Mouse (Mus musculus) activated CD4-positive, CD25-positive, alpha-beta regulatory T cell, adult 4 months (primary cell): ENCODE measurements around the gene Gm4301. TPM values are rescaled to one million over a fixed set of nuclear protein-coding genes. Genes with fewer than 3 reads are reported as not detected.
"Not testable (repeated sequence)": the region's sequence is repeated elsewhere in the genome, so short reads cannot be mapped to it uniquely, and the experiment has no call there.

Source experiments
- ATAC-seq: one replicate; pipeline ENCODE4 v1.8.0; 2017
- polyA plus RNA-seq, 2 experiments: library from polyadenylated mRNA; unstranded; fragments of 100-300 nt; shearing (Covaris generic); gene quantifications; one replicate each; pipeline ENCODE4 v1.2.1; 2017

The Gm4301 gene
- not detected for polyA plus RNA-seq

DNA sequence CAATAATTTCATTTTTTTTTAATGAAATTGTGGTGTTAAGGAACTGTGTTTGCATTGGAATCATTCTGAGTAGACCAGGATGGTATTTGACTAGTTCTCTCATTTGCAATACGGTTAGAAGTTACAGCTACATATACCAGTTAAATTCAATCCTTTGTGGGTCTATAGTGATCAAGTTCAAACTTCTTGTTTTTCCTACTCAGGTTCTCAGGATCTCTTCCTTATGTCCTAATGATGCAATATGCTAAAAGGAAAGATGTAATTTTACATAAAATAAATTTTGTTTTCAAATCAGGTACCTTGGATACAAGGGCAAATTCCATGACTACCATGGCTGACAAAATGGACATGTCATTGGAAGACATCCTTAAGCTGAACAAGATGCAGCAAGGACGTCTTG, at the start of gene Gm4301:
Gm4301 (plus strand) TSS at position 301 of the 400 bp plus-strand sequence.
- ATAC-seq = not testable (repeated sequence)

- no peak for ATAC-seq
These were observed 39.4 kb upstream of the Gm4301 start for GRCm38 (mm10) chr10:100296105-100296504.

DNA sequence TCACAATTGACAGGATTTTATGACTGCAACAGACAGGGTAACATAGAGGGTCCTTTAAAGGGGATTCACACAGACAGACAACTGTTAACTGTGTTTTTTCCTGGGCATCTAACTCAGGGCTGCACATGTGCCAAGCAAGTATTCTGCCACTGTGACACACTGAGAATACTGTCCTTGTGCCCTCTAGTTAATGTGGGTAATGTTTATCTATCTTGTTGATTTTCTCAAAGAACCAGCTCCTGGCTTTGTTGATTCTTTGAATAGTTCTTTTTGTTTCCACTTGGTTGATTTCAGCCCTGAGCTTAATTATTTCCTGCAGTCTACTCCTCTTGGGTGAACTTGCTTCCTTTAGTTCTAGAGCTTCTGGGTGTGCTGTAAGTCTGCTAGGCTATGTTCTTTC, 35.4 kb upstream of the Gm4301 start:
- ATAC-seq = not testable (repeated sequence)

DNA sequence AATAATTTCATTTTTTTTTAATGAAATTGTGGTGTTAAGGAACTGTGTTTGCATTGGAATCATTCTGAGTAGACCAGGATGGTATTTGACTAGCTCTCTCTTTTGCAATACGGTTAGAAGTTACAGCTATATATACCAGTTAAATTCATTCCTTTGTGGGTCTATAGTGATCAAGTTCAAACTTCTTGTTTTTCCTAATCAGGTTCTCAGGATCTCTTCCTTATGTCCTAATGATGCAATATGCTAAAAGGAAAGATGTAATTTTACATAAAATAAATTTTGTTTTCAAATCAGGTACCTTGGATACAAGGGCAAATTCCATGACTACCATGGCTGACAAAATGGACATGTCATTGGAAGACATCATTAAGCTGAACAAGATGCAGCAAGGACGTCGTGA, 5.1 kb downstream of the Gm4301 start, which contains the start of gene Gm4302:
Gm4302 (plus strand) TSS at position 301 of the 400 bp plus-strand sequence.
- not testable (repeated sequence) for ATAC-seq

- ATAC-seq = not testable (repeated sequence)
These were observed 10.2 kb downstream of the Gm4301 start, which contains the start of gene Gm4303 for GRCm38 (mm10) chr10:100345672-100346071. Gm4303 (plus strand) TSS chr10:100345972.

GRCm38 (mm10) chr10:100350793-100351192, 15.3 kb downstream of the Gm4301 start, which contains the start of gene Gm4305:
Gm4305 (plus strand) TSS chr10:100351093.
- ATAC-seq = not testable (repeated sequence)

DNA sequence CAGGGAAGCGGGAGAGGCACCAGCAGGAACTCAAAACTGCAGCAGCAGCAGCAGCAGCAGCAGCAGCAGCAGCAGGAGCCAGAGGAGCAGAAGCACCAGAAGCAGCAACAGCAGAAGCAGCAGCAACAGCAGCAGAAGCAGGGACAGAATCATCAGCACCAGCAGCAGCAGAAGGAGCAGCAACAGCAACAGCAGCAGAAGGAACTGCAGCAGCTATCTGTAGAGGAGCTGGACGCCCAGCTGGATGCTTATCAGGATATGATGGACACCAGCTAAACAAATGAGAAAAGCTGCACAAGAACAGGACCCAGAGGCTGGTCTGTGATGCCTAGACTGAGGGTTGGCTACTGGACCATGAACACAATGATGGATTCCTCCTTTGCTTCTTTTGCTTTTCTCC, 21.4 kb downstream of the Gm4301 start:
- not testable (repeated sequence) for ATAC-seq

DNA sequence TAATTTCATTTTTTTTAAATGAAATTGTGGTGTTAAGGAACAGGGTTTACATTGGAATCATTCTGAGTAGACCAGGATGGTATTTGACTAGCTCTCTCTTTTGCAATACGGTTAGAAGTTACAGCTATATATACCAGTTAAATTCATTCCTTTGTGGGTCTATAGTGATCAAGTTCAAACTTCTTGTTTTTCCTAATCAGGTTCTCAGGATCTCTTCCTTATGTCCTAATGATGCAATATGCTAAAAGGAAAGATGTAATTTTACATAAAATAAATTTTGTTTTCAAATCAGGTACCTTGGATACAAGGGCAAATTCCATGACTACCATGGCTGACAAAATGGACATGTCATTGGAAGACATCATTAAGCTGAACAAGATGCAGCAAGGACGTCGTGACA, 25.6 kb downstream of the Gm4301 start, which contains the start of gene Gm4307:
Gm4307 (plus strand) TSS at position 301 of the 400 bp plus-strand sequence.
- not testable (repeated sequence) for ATAC-seq

GRCm38 (mm10) chr10:100382460-100382859, 47.0 kb downstream of the Gm4301 start, which contains the start of gene Gm4312:
Gm4312 (minus strand) TSS chr10:100382560.
- ATAC-seq = not testable (repeated sequence)

Other genes starting within 250 kb of the Gm4301 start
- not detected for gene Gm4302, start 5.2 kb downstream of the Gm4301 start, polyA plus RNA-seq
- gene Gm4303, start 10.3 kb downstream of the Gm4301 start, polyA plus RNA-seq = not detected
- gene Gm4305, start 15.4 kb downstream of the Gm4301 start, polyA plus RNA-seq = not detected
- not detected for gene Gm4307, start 25.7 kb downstream of the Gm4301 start, polyA plus RNA-seq
- not detected for gene Gm4312, start 46.9 kb downstream of the Gm4301 start, polyA plus RNA-seq
- gene Tmtc3, start 151.7 kb downstream of the Gm4301 start, polyA plus RNA-seq = 1 to 10 TPM; 1.3 to 2.9 TPM
- 1 to 10 TPM; 3.7 to 5.2 TPM for gene Cep290, start 151.9 kb downstream of the Gm4301 start, polyA plus RNA-seq